Mouse (Mus musculus) testis, adult 2 months (tissue): ENCODE data around the gene Armt1. TPM values are rescaled to one million over a fixed set of nuclear protein-coding genes. Genes with fewer than 3 reads are reported as not detected.
"Not testable (repeated sequence)": the region's sequence is repeated elsewhere in the genome, so short reads cannot be mapped to it uniquely, and the experiment has no call there.

Experiments used
- H3K27ac ChIP-seq: fragments of 200-500 bp; 2 replicates; pipeline ENCODE4 v1.5.1; 2012; ENCODE audit warnings: low read depth, low read length; ENCODE audit not compliant: control insufficient read depth, insufficient read depth
- H3K27me3 ChIP-seq: fragments of 200-500 bp; 2 replicates; pipeline ENCODE4 v1.6.1; 2012; ENCODE audit warnings: mild to moderate bottlenecking, low read length, moderate library complexity; ENCODE audit not compliant: control insufficient read depth, insufficient read depth
- H3K36me3 ChIP-seq: fragments of 200-500 bp; 2 replicates; pipeline ENCODE4 v1.6.1; 2012; ENCODE audit warnings: mild to moderate bottlenecking, low read length; ENCODE audit not compliant: control insufficient read depth, insufficient read depth
- H3K4me1 ChIP-seq: fragments of 200-500 bp; 2 replicates; pipeline ENCODE4 v1.6.1; 2012; ENCODE audit warnings: low read length; ENCODE audit not compliant: control insufficient read depth, insufficient read depth
- H3K4me3 ChIP-seq: fragments of 200-500 bp; 2 replicates; pipeline ENCODE4 v1.5.1; 2012; ENCODE audit warnings: low read depth, mild to moderate bottlenecking, low read length, moderate library complexity, mixed read lengths; ENCODE audit not compliant: control insufficient read depth
- CTCF ChIP-seq: fragments of 200-500 bp; IDR thresholded peaks from 2 replicates; pipeline ENCODE4 v1.5.1; 2012; ENCODE audit warnings: low read depth, mild to moderate bottlenecking, inconsistent platforms, low read length, moderate library complexity; ENCODE audit not compliant: control insufficient read depth, insufficient read depth, insufficient replicate concordance
- POLR2A ChIP-seq: fragments of 200-500 bp; IDR thresholded peaks from 2 replicates; pipeline ENCODE4 v1.6.1; 2012; ENCODE audit warnings: low read depth, mild to moderate bottlenecking, inconsistent platforms, low read length, moderate library complexity; ENCODE audit not compliant: control insufficient read depth
- polyA plus RNA-seq: library from polyadenylated mRNA; depleted of rRNA; stranded (reverse); fragments of >200 nt; gene quantifications from 2 replicates; pipeline ENCODE4 v1.2.3, GENCODE M21; 2012

Armt1 gene
- polyA plus RNA-seq, 1 experiment = 58.6 TPM

GRCm38 (mm10) chr10:4407191-4407590 is 25.1 kb upstream of the Armt1 start:
- TF ChIP-seq CTCF = no peak
- TF ChIP-seq POLR2A = no peak
- no peak overlapping the region for H3K4me3 ChIP-seq
- H3K4me1 ChIP-seq = no peaks in the 10 kb centered on the region
- H3K36me3 ChIP-seq = no peaks in the 10 kb centered on the region
- no peaks in the 10 kb centered on the region for H3K27me3 ChIP-seq
- H3K27ac ChIP-seq = no peak overlapping the region

- peaks cover 10% of the 10 kb centered on the region for H3K4me1 ChIP-seq
- no peak for TF ChIP-seq CTCF
- no peak for TF ChIP-seq POLR2A
- H3K27ac ChIP-seq = no peak overlapping the region
- H3K36me3 ChIP-seq = no peaks in the 10 kb centered on the region
- H3K4me3 ChIP-seq = no peak overlapping the region
- H3K27me3 ChIP-seq = no peaks in the 10 kb centered on the region
Measured at GRCm38 (mm10) chr10:4425245-4425644, 7.0 kb upstream of the Armt1 start.

- TF ChIP-seq POLR2A (no peak), CTCF (no peak)
- Histone ChIP-seq H3K27me3 (no peaks in the 10 kb centered on the region), H3K27ac (peak overlapping the region; percentile 63), H3K4me3 (peak overlapping the region; percentile 85), H3K36me3 (no peaks in the 10 kb centered on the region), H3K4me1 (peaks cover 7% of the 10 kb centered on the region)
Measured at GRCm38 (mm10) chr10:4430399-4430798, 1.9 kb upstream of the Armt1 start.

GRCm38 (mm10) chr10:4430826-4431225 is 1.4 kb upstream of the Armt1 start:
- Histone ChIP-seq H3K36me3 (no peaks in the 10 kb centered on the region), H3K27ac (peak overlapping the region; percentile 63), H3K4me1 (peaks cover 7% of the 10 kb centered on the region), H3K27me3 (no peaks in the 10 kb centered on the region), H3K4me3 (peak overlapping the region; percentile 85)
- TF ChIP-seq POLR2A (no peak), CTCF (no peak)

- H3K4me3 ChIP-seq = peak overlapping the region; percentile 96
- H3K27me3 ChIP-seq = no peaks in the 10 kb centered on the region
- no peak for TF ChIP-seq CTCF
- TF ChIP-seq POLR2A = no peak
- peaks cover 2% of the 10 kb centered on the region; the same call in 1 of the 2 replicates for H3K36me3 ChIP-seq
- H3K4me1 ChIP-seq = peaks cover 7% of the 10 kb centered on the region
- peak overlapping the region; percentile 77 for H3K27ac ChIP-seq
Measured at GRCm38 (mm10) chr10:4431746-4432122, 533 bp upstream of the Armt1 start.

- H3K4me1 ChIP-seq = peaks cover 7% of the 10 kb centered on the region
- peak overlapping the region; percentile 99 for H3K27ac ChIP-seq
- H3K27me3 ChIP-seq = no peaks in the 10 kb centered on the region
- peaks cover 2% of the 10 kb centered on the region for H3K36me3 ChIP-seq
- TF ChIP-seq POLR2A = no peak
- H3K4me3 ChIP-seq = peak overlapping the region; percentile 96
Measured at GRCm38 (mm10) chr10:4432996-4433755, 909 bp downstream of the Armt1 start.

GRCm38 (mm10) chr10:4433871-4434270 is 1.6 kb downstream of the Armt1 start:
- H3K4me3 ChIP-seq = peak overlapping the region; percentile 57
- not testable (repeated sequence) for H3K27me3 ChIP-seq, H3K36me3 ChIP-seq, H3K4me1 ChIP-seq
- peak overlapping the region; percentile 40 for H3K27ac ChIP-seq

- H3K36me3 ChIP-seq = peaks cover 2% of the 10 kb centered on the region
- TF ChIP-seq CTCF (no peak), POLR2A (no peak)
- H3K27ac ChIP-seq = no peak overlapping the region
- no peak overlapping the region for H3K4me3 ChIP-seq
- H3K4me1 ChIP-seq = peaks cover 5% of the 10 kb centered on the region
- no peaks in the 10 kb centered on the region for H3K27me3 ChIP-seq
Measured at GRCm38 (mm10) chr10:4435416-4435815, 3.1 kb downstream of the Armt1 start.
